Mouse (Mus musculus) embryonic facial prominence, embryonic 10.5 days (tissue): ENCODE results near the gene Tap1. TPM values are rescaled to one million over a fixed set of nuclear protein-coding genes. Genes with fewer than 3 reads are reported as not detected.

Experiments
- DNase-seq: peaks from one replicate; pipeline ENCODE4 v3.0.0-alpha.2; 2017; ENCODE audit warnings: low spot score
- H3K27ac ChIP-seq: fragments of 300-500 bp; sonication (generic); replicated peaks from 2 replicates; pipeline ENCODE4 v1.5.1; 2016; ENCODE audit warnings: mild to moderate bottlenecking
- H3K27me3 ChIP-seq: fragments of 300-500 bp; sonication (generic); replicated peaks from 2 replicates; pipeline ENCODE4 v1.6.1; 2016; ENCODE audit warnings: low read depth, mild to moderate bottlenecking; ENCODE audit not compliant: poor library complexity, severe bottlenecking
- H3K36me3 ChIP-seq: fragments of 300-500 bp; sonication (generic); replicated peaks from 2 replicates; pipeline ENCODE4 v1.6.1; 2016; ENCODE audit warnings: mild to moderate bottlenecking, moderate library complexity
- H3K4me1 ChIP-seq: fragments of 300-500 bp; sonication (generic); 2 replicates; pipeline ENCODE4 v1.6.1; 2016
- H3K4me3 ChIP-seq: fragments of 300-500 bp; sonication (generic); 2 replicates; pipeline ENCODE4 v1.5.1; 2016; ENCODE audit warnings: mild to moderate bottlenecking, moderate library complexity
- H3K9me3 ChIP-seq: fragments of 300-500 bp; sonication (generic); 2 replicates; pipeline ENCODE4 v1.6.1; 2016; ENCODE audit warnings: mild to moderate bottlenecking
- WGBS: fragments of 180-500 bp; shearing (Covaris S2); methylation state at CpG from one replicate; pipeline ENCODE4 v1.1.7; 2016; 5-methylcytosine and 5-hydroxymethylcytosine counted together
- polyA plus RNA-seq: library from polyadenylated mRNA; unstranded; fragments of >200 nt; fragmentation: Nextera tagmentation; extraction: Ambion mirVana; gene quantifications from 2 replicates; pipeline ENCODE4 v1.2.1, GENCODE M21; 2016

Gene Tap1
- polyA plus RNA-seq, 1 experiment from 2014 or later: 2.8 TPM

- Histone ChIP-seq H3K4me3 (no peak overlapping the region), H3K27me3 (peaks cover 94% of the 10 kb centered on the region), H3K9me3 (no peaks in the 10 kb centered on the region), H3K36me3 (no peaks in the 10 kb centered on the region), H3K27ac (no peak overlapping the region), H3K4me1 (peaks cover 21% of the 10 kb centered on the region)
- 83% methylated on average over 10 of the region's 10 CpGs for WGBS
- DNase-seq: no peak
Measured at GRCm38 (mm10) chr17:34200047-34200446, 12.7 kb downstream of the Tap1 start.

DNA sequence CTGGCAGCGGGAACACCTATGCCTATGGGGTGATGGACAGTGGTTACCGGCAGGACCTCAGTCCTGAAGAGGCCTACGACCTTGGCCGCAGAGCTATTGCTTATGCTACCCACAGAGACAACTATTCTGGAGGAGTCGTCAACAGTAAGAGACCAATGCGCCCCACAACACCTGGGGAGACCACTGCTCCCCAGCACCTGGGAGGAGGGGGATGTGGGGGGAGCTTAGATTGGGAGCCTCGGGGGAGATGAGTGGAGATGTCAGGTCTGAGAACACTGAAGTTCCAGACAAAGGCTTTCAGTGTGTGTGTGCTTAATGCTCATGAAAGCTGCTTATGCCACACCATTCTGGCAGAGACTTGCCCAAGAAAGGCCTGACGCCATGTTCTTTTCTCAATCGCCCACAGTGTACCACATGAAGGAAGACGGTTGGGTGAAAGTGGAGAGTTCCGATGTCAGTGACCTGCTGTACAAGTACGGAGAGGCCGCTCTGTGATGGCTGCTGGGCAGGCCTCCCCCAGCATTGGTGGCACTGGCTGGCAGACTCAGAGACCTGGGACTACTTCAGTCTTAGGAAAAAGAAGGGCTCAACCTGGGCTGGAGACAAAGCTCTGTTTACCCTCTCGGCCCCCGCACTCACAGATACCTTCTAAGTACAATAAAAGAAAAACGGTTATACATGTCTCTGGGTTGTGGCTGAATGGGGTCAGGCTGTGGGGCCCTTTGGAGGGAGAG, 13.6 kb downstream of the Tap1 start:
- no peak for DNase-seq
- Histone ChIP-seq H3K4me3 (no peak overlapping the region), H3K27me3 (peaks cover 94% of the 10 kb centered on the region), H3K27ac (no peak overlapping the region), H3K4me1 (peaks cover 24% of the 10 kb centered on the region), H3K9me3 (no peaks in the 10 kb centered on the region), H3K36me3 (no peaks in the 10 kb centered on the region)
- 89% methylated on average over 16 of the region's 16 CpGs for WGBS

DNA sequence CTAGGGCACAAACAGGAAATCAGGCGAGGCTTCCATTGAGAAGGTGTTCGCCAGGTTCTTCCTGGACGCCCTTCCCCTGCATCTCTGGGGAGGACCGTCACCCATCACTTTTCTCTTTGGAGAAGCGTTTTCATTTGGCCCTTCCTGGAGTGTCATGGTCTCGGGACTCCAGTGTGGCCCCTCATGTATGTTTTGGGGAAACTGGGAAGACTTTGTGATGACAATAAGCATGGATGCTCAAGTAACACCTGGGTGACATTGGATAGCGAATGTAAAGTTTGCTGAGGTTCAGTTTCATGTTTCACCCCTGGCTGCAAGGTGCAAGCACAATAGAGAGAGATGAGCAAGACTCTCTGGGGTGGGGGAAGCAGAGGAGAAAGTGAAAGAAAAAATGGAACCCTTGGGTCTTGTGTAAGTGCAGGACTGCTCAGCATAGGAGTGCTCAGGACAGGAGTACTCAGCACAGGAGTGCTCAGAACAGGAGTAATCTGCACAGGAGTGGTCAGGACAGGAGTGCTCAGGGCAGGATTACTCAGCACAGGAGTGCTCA, 14.2 kb downstream of the Tap1 start:
- Histone ChIP-seq H3K27me3 (peaks cover 94% of the 10 kb centered on the region), H3K4me1 (peaks cover 24% of the 10 kb centered on the region), H3K9me3 (no peaks in the 10 kb centered on the region), H3K27ac (no peak overlapping the region), H3K4me3 (no peak overlapping the region), H3K36me3 (no peaks in the 10 kb centered on the region)
- DNase-seq: no peak
- 75% methylated on average over 7 of the region's 7 CpGs for WGBS

GRCm38 (mm10) chr17:34202760-34203442, 15.5 kb downstream of the Tap1 start:
- no peak for DNase-seq
- WGBS: 83% methylated on average over 4 of the region's 4 CpGs
- Histone ChIP-seq H3K4me1 (peaks cover 15% of the 10 kb centered on the region), H3K4me3 (no peak overlapping the region), H3K36me3 (no peaks in the 10 kb centered on the region), H3K27me3 (peaks cover 91% of the 10 kb centered on the region), H3K27ac (no peak overlapping the region), H3K9me3 (no peaks in the 10 kb centered on the region)

GRCm38 (mm10) chr17:34203444-34203843, 16.1 kb downstream of the Tap1 start, which contains the start of gene Tap2:
Gene Tap2, plus strand, starts transcription at chr17:34203527.
- Histone ChIP-seq H3K4me1 (peaks cover 10% of the 10 kb centered on the region), H3K27me3 (peaks cover 91% of the 10 kb centered on the region), H3K9me3 (no peaks in the 10 kb centered on the region), H3K36me3 (no peaks in the 10 kb centered on the region), H3K27ac (no peak within 1 kb of the TSS; the same call in 1 of the 2 replicates), H3K4me3 (peak within 1 kb of the TSS; percentile 75)
- DNase-seq: no peak
- WGBS: 57% methylated on average over 5 of the region's 5 CpGs

DNA sequence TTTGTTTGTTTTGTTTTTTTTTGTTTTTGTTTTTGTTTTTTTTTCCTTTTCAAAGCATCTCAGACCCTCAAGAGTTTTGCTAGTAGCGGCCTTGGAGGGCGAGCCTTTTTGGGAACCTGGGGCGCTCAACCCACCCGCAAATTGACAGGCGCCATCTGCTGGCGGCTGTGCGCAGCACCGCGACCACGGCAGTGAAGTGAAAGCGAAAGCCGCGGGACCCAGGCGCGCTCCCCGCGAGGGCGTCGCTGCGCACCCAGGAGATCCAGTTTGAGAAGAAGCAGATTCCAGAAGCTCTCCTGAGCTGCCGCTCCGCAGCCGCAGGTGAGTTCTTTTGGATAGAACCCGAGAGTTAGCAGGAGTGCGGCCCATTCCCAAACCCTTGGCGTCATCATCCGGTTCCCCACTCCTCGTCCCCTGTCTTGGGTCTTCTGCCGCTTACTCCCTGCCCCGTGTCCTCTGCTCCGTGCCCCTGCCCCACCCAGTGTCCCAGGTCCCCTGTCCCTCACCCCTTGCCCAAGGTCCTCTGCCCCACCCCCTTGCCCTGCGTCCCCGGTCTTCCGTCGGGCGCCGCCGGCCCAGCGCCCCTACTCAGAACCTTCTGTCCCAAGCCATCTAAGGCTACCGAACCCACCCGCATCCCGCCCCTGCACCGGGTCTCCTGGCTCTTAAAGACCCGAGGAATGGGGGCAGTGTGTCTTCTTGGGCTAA, 17.1 kb downstream of the Tap1 start:
- Histone ChIP-seq H3K36me3 (no peaks in the 10 kb centered on the region), H3K27me3 (peaks cover 89% of the 10 kb centered on the region), H3K9me3 (no peaks in the 10 kb centered on the region), H3K4me1 (peaks cover 9% of the 10 kb centered on the region), H3K4me3 (peak overlapping the region; percentile 75), H3K27ac (no peak overlapping the region; the same call in 1 of the 2 replicates)
- peak; percentile 84 for DNase-seq
- 1% methylated on average over 44 of the region's 44 CpGs for WGBS

DNA sequence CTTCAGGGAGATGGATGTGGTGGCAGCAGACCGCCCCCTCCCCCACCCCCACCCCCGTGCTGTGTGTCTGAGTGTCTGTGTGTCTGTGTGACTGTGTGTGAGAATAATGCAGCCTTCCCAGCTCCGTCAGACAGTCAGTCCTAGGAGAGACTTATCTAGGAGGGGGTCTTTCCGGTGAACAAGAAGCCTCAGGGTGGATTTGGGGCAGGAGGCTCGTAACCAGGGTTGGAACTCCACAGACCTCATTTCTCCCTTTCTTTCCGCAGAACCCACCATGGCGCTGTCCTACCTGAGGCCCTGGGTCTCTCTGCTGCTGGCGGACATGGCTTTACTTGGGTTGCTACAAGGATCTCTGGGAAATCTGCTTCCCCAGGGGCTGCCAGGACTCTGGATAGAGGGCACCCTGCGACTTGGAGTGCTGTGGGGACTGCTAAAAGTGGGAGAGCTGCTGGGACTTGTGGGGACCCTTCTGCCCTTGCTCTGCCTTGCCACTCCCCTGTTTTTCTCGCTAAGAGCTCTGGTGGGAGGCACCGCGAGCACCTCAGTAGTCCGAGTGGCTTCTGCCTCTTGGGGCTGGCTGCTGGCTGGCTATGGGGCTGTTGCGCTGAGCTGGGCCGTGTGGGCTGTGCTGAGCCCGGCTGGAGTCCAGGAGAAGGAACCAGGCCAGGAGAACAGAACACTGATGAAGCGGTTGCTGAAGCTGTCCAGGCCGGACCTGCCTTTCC, 17.8 kb downstream of the Tap1 start:
- H3K4me3 ChIP-seq: peak overlapping the region; percentile 75
- H3K27ac ChIP-seq: no peak overlapping the region; the same call in 1 of the 2 replicates
- 11% methylated on average over 18 of the region's 18 CpGs for WGBS
- peaks cover 89% of the 10 kb centered on the region for H3K27me3 ChIP-seq
- peaks cover 4% of the 10 kb centered on the region; the same call in 1 of the 2 replicates for H3K9me3 ChIP-seq
- peaks cover 9% of the 10 kb centered on the region for H3K4me1 ChIP-seq
- H3K36me3 ChIP-seq: no peaks in the 10 kb centered on the region
- DNase-seq: peak; percentile 21

DNA sequence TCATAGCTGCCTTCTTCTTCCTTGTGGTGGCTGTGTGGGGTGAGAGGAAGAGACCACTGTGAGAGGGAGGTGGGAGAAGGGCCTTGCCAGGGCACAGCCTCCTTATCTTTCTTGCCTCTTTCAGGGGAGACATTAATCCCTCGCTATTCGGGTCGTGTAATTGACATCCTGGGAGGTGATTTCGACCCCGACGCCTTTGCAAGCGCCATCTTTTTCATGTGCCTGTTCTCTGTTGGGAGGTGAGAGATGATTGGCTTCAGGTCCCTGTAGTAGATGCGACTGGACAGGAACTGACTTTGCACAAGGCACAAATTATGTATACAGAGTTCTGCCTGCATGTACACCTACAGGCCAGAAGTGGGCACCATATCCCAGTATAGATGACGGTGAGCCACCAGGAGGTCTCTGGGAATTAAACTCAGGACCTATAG, 18.4 kb downstream of the Tap1 start:
- no peak overlapping the region for H3K4me3 ChIP-seq
- 16% methylated on average over 9 of the region's 9 CpGs for WGBS
- no peak overlapping the region for H3K27ac ChIP-seq
- DNase-seq: peak; percentile 22
- H3K4me1 ChIP-seq: peaks cover 9% of the 10 kb centered on the region
- H3K9me3 ChIP-seq: peaks cover 4% of the 10 kb centered on the region; the same call in 1 of the 2 replicates
- H3K36me3 ChIP-seq: no peaks in the 10 kb centered on the region
- H3K27me3 ChIP-seq: peaks cover 89% of the 10 kb centered on the region

DNA sequence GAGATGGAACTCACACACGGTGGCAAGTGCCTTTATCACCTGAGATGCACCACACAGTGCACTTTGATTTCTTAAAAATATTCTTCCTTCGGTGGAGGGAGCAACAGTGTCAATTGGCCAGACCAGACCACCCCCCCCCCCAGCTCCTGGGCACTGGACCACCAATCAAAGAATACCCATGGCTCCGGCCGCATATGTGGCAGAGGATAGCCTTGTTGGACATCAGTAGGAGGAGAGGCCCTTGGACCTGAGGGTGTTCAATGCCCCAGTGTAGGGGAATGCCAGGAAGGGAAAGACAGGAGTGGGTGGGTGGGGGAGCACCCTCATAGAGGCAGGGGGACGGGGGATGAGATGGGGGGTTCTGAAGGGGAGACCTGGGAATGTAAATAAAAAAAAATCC, 19.4 kb downstream of the Tap1 start:
- no peaks in the 10 kb centered on the region for H3K36me3 ChIP-seq
- WGBS: 91% methylated on average over 5 of the region's 5 CpGs
- DNase-seq: no peak
- no peak overlapping the region for H3K27ac ChIP-seq
- H3K27me3 ChIP-seq: peaks cover 89% of the 10 kb centered on the region
- H3K4me1 ChIP-seq: peaks cover 10% of the 10 kb centered on the region
- H3K9me3 ChIP-seq: peaks cover 4% of the 10 kb centered on the region; the same call in 1 of the 2 replicates
- H3K4me3 ChIP-seq: no peak overlapping the region

GRCm38 (mm10) chr17:34207456-34207855, 20.1 kb downstream of the Tap1 start:
- Histone ChIP-seq H3K27ac (no peak overlapping the region), H3K27me3 (peaks cover 93% of the 10 kb centered on the region), H3K4me3 (no peak overlapping the region), H3K36me3 (no peaks in the 10 kb centered on the region), H3K4me1 (peaks cover 13% of the 10 kb centered on the region), H3K9me3 (peaks cover 4% of the 10 kb centered on the region; the same call in 1 of the 2 replicates)
- no peak for DNase-seq
- WGBS: 66% methylated on average over 3 of the region's 3 CpGs

- peaks cover 13% of the 10 kb centered on the region for H3K4me1 ChIP-seq
- no peak overlapping the region for H3K27ac ChIP-seq
- peaks cover 94% of the 10 kb centered on the region for H3K27me3 ChIP-seq
- peaks cover 4% of the 10 kb centered on the region; the same call in 1 of the 2 replicates for H3K9me3 ChIP-seq
- no peaks in the 10 kb centered on the region for H3K36me3 ChIP-seq
- H3K4me3 ChIP-seq: no peak overlapping the region
- DNase-seq: no peak
- 90% methylated on average over 9 of the region's 9 CpGs for WGBS
Measured at GRCm38 (mm10) chr17:34207866-34208265, 20.5 kb downstream of the Tap1 start.

DNA sequence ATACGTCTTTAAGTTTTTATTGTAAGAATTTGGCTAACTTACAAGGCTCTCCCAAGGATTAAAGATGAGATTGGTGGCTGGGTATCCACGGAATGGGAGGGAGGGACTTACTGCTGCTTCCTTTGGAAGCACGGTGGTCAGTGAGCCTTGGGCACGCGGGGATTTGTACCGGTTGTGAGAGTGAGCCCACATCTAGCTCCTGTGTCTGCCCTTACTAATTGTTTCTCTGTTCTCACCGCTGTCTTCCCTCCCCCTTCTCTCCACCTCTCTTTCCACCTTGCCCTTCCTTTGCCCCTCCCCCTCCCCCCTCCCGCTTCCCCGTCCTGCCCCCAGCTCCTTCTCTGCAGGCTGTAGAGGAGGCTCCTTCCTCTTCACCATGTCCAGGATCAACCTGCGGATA, 21.1 kb downstream of the Tap1 start:
- no peak for DNase-seq
- H3K27ac ChIP-seq: no peak overlapping the region
- 15% methylated on average over 10 of the region's 10 CpGs for WGBS
- no peaks in the 10 kb centered on the region for H3K36me3 ChIP-seq
- H3K27me3 ChIP-seq: peaks cover 94% of the 10 kb centered on the region
- H3K4me1 ChIP-seq: peaks cover 13% of the 10 kb centered on the region
- peaks cover 4% of the 10 kb centered on the region; the same call in 1 of the 2 replicates for H3K9me3 ChIP-seq
- H3K4me3 ChIP-seq: no peak overlapping the region
